Comparison of ENCODE assay signal across 21 mouse cellular contexts in the genomic region with DNA sequence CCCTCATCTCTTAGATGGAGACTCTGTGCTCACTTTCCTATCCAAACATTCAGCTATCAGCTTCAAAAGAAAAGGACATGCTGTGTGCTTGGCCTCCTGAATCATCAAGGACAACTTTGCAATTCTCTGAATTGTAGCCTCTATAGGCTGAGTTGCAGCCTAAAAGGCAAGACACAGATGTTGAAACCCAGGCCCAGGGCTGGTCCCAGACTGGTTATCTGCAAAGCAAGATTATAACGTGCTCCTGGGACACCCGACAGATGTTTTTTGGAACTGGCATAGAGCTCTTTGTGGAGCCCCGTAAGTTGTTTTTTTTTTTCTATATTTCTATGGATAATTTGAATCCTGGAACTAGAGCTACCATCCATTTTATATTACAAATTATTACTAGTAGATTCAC.
DNase-seq lines count a peak whose midpoint lies in the region; ATAC-seq lines count a peak whose summit lies in the region.
"Had no signal": no experiment of that assay in that cellular context is flagged by ENCODE, and none has a peak within 500 bp of the region (broad histone marks: within the 10 kb centered on the region; RNA-seq: fewer than 3 reads in every experiment).

No protein-coding gene starts in this region.

- ATAC-seq in liver, embryonic 11.5 days (replicated peaks; ENCODE audit: low FRiP score), result peak; percentile 54
- peak; percentile 54; the same call in 1 of the 2 replicates for ATAC-seq in megakaryocyte progenitor cell, adult 5-6 weeks (replicated peaks; ENCODE audit: poor library complexity)
- ATAC-seq: forebrain, embryonic 16.5 days; hindbrain, postnatal 0 days had no signal

- WGBS in liver, embryonic 11.5 days, result 45% methylated on average over 3 of the region's 3 CpGs

- H3K9me3 ChIP-seq in liver, embryonic 11.5 days (ENCODE audit: control insufficient read depth, low read length), result no peaks in the 10 kb centered on the region
- H3K9me3 ChIP-seq: embryonic facial prominence, embryonic 13.5 days; forebrain, embryonic 12.5 days; heart, embryonic 15.5 days; hindbrain, embryonic 13.5 days had no signal

- peak; percentile 10 for DNase-seq in thymus, postnatal 25 days
- no peak for DNase-seq in thymus, postnatal 4 days
- DNase-seq in liver, embryonic 11.5 days (ENCODE audit: low spot score), result no peak
- no peak for DNase-seq in urinary bladder, postnatal 10 days (ENCODE audit: low spot score)
- no peak for DNase-seq in adrenal gland, adult (ENCODE audit: inconsistent age in 2 of 2, low spot score in 1 of 2)
- DNase-seq in gastrocnemius, postnatal 4 days (ENCODE audit: low spot score in 2 of 2), result no peak
- DNase-seq: adrenal gland, postnatal 14 days; cerebellum, adult 18-20 months; cerebellum, adult 9-11 months; cerebellum, postnatal 36 days; gastrocnemius, postnatal 25 days; heart, adult 2 months; heart, postnatal 14 days had no signal

- H3K4me2 ChIP-seq in liver, embryonic 11.5 days, result no peak overlapping the region
- H3K4me2 ChIP-seq: embryonic facial prominence, embryonic 13.5 days; forebrain, embryonic 12.5 days; heart, embryonic 11.5 days; heart, embryonic 15.5 days; hindbrain, embryonic 13.5 days had no signal

- H3K9ac ChIP-seq in liver, embryonic 11.5 days (ENCODE audit: low read depth, low read length), result no peak overlapping the region
- H3K9ac ChIP-seq: embryonic facial prominence, embryonic 13.5 days; forebrain, embryonic 12.5 days; heart, embryonic 15.5 days; hindbrain, embryonic 13.5 days had no signal

- peaks cover 10% of the 10 kb centered on the region for H3K4me1 ChIP-seq in liver, embryonic 11.5 days (replicated peaks; ENCODE audit: control insufficient read depth, insufficient read depth, low read length)
- H3K4me1 ChIP-seq: embryonic facial prominence, embryonic 13.5 days; forebrain, embryonic 12.5 days; heart, embryonic 15.5 days; hindbrain, embryonic 13.5 days had no signal

- H3K27ac ChIP-seq in liver, embryonic 11.5 days (ENCODE audit: low read depth, low read length), result no peak overlapping the region
- H3K27ac ChIP-seq: embryonic facial prominence, embryonic 13.5 days; forebrain, embryonic 12.5 days; heart, adult 2 months; heart, embryonic 15.5 days; hindbrain, embryonic 13.5 days; hindbrain, postnatal 0 days had no signal

- no peak overlapping the region for H3K4me3 ChIP-seq in liver, embryonic 11.5 days (ENCODE audit: low read depth, low read length)
- H3K4me3 ChIP-seq: embryonic facial prominence, embryonic 13.5 days; forebrain, embryonic 12.5 days; heart, adult 2 months; heart, embryonic 15.5 days; hindbrain, embryonic 13.5 days had no signal

- H3K36me3 ChIP-seq in liver, embryonic 11.5 days (ENCODE audit: control insufficient read depth, insufficient read depth, low read length), result no peaks in the 10 kb centered on the region
- H3K36me3 ChIP-seq: embryonic facial prominence, embryonic 13.5 days; forebrain, embryonic 12.5 days; heart, embryonic 15.5 days; hindbrain, embryonic 13.5 days had no signal

- no peaks in the 10 kb centered on the region for H3K27me3 ChIP-seq in liver, embryonic 11.5 days (replicated peaks; ENCODE audit: control insufficient read depth, insufficient read depth, low read length)
- H3K27me3 ChIP-seq: embryonic facial prominence, embryonic 13.5 days; forebrain, embryonic 12.5 days; heart, embryonic 15.5 days; hindbrain, embryonic 13.5 days had no signal
